Mouse (Mus musculus): ENCODE data around the gene Skp1a. TPM values are rescaled to one million over a fixed set of nuclear protein-coding genes. Genes with fewer than 3 reads are reported as not detected.

Gene Skp1a
- total RNA-seq, 2 experiments from 2014 or later, result 467 to 471 TPM

- no peak for DNase-seq (ENCODE audit: low spot score in 2 of 2)
These were observed 45.8 kb downstream of the Skp1a start for GRCm38 (mm10) chr11:52277433-52278150.

DNA sequence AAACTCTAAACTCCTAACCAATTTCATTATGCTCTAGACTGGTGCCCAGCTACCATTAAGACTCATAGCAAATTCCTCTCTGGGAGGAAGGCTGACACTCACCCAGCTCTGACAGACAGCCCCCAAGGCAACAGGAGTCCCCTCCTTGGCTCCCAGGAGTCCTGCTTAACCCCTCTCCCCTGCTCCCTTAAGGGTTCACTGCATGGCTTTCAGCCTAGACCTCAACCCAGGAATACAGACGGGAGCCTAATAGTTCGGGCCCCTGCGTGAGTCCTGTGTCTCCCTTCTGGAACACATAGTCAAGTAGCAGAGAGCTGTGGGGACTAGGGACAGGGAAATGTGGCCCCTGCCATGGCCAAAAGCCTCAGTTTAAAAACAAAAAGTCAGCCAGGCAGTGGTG lies 46.4 kb downstream of the Skp1a start:
- DNase-seq (ENCODE audit: low spot score in 2 of 2), result no peak

- no peak for DNase-seq (ENCODE audit: low spot score in 2 of 2)
These were observed 47.2 kb downstream of the Skp1a start for GRCm38 (mm10) chr11:52278991-52279390.

DNA sequence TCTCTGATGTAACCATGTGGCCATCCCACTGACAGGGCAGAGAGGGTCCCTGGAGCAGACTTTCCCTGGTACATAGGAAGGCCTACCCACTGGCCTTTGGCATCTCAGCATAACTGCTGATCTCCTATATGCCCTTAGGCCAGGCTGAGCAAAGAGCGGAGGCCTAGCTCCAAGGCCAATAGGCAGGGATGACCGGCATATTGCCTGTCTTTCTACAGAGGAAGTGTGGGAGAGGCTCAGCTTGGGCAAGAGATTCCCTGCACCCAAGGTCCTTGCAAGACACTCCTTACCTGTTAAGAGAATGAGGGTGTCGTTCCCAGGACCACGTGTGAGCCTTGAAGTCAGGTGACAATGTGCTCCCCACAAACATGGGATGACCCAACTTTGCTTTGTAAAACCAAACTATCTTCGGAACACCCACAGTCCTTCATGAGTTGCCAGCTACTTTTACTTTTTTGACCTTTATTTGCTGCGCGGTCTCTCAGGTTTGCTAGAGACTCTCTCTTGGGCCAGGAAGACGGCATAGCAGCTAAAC lies 47.9 kb downstream of the Skp1a start:
- no peak for DNase-seq (ENCODE audit: low spot score in 2 of 2)

DNA sequence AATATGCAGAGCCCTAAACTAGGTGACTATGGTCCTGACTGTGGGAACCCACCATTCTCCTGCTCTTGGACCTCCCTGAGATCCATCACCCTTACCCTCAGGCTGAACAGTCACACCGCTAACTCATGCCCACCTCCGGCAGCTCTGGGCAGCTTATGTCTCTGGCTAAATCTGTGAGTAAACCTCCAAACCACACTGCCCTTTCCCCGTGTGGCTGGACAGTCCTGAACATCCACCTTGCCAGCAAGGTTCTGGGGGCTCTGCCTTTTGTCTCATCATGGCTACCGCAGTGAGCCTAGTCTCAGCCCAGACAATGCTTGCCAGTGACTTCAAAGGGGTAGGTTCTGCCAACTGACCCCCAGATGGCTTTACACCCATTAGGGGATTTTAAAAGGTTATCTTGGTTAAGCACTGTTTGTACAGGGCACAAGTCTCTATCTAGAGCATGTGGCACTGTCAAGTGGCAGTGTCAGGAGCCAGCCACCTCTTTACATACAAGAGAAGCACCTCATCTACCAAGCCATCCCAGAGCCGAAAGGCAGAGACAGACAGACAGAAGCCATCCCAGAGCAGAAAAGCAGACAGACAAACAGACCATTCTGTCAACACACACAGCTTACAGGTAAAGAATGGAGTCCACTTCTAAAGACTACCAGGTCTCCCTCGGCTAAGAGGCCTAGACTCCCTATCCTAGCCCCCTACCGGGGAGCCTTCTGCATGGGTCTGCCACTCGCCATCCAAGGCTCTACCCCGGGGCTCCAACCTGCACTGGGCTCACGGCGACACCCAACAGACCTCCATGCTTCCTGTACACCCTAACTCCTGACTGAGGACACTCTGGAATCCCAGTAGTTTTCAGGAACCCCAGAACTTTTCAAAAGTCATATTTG lies 49.0 kb downstream of the Skp1a start:
- DNase-seq (ENCODE audit: low spot score in 2 of 2), result no peak

GRCm38 (mm10) chr11:52281568-52282328 lies 50.0 kb downstream of the Skp1a start:
- no peak for DNase-seq (ENCODE audit: low spot score in 2 of 2)

DNA sequence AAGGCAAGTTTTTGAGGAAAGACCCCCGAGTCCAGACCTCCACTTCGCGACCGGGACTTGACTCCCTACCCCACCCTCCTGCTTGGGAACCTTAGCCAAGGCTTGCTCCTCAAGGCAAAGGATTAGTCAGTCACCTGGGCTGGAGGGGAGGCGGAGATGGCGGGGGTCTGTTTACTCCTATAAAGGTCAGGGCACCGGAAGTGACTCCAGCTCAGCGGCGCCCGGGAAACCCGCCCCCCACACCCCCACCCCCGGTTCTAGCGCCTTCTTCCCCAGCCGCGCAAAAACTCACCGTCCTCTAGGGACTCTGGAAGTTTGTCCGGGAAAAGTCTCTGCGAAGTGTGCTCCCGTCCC lies 50.6 kb downstream of the Skp1a start:
- DNase-seq (ENCODE audit: low spot score in 2 of 2), result no peak

- peak; percentile 17 to 41 for DNase-seq (ENCODE audit: low spot score in 2 of 2)
These were observed 51.2 kb downstream of the Skp1a start, which contains the start of gene Tcf7 for GRCm38 (mm10) chr11:52282774-52283595. Gene Tcf7 (minus strand): TSS chr11:52283014.

DNA sequence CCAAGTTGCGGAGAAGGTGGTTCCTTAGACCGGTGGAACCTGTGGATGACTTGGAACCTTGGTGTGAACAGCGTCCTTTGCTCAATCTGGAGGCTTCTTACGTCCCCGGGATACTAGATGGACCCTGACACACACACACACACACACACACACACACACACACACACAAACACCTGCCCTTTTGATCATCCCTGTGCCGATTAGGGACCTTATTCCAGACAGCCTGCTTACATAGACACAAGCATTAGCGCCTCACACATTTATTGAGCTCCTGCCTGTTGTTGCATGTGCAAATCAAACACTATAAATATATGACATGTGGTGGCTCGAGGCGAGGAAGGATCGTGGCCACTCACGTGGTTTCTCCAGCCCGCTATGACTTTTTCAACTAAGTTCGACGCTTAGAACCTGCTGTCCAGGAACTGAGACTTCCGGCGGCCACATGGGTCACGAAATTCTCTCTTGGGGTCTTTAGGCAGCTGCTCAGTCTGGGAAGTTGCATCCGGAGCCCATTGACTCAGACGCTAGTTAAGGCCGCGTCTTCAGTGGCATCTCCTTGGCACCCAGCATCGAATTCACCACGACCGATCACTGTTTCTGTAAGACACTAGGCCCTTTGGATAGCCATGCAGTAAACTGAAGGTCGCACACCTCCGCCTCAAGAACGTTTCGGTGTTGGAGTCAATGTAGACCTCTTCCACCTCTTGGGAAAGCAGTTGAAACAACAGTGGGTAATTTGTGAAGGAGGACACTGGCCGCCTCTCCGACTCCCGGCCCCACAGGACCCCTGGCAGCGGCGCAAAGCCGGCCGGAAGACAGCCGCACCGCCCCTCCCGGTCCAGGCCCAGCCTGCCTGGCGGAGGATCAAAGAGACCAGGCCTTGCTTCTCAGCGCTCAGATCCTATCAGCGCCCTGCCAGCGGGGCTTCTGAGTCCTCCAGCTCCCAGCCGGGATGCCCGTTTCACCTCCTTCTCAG lies 52.1 kb downstream of the Skp1a start:
- DNase-seq (ENCODE audit: low spot score in 2 of 2), result peak in 1 of 2 experiments; percentile 26

DNA sequence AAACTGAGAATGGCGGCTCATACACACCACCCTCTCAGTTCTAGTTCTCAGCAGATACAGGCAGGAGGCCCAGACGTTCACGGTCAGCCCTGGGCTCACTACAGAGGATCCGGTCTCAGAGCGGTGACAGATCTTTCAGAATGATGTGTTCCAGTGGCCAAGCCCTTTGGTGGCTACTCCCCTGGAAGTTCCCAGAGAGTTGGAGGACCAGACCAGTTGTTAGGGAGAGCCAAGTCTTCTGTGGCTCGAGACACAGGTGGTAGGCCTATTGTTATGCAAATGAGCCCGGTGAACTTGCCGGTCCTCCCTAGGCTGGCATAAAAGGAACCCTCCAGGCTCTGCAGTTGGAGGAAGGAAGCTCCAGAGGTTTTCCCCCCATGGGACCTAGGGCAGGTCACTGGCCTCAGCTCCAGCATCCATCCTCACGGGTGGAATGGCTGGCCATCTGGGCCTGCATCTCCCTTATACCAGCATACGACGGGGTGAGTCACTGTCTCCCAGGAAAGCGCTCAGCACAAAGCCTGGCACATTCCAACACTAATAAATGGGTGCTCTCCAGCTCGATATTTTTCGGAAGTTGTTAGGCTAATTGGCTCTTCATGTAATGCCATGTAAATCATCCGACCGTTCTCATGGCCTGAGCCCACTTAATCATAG lies 54.6 kb downstream of the Skp1a start:
- DNase-seq (ENCODE audit: low spot score in 2 of 2), result no peak

- DNase-seq (ENCODE audit: low spot score in 2 of 2), result no peak
These were observed 55.1 kb downstream of the Skp1a start for GRCm38 (mm10) chr11:52286958-52287305.

DNA sequence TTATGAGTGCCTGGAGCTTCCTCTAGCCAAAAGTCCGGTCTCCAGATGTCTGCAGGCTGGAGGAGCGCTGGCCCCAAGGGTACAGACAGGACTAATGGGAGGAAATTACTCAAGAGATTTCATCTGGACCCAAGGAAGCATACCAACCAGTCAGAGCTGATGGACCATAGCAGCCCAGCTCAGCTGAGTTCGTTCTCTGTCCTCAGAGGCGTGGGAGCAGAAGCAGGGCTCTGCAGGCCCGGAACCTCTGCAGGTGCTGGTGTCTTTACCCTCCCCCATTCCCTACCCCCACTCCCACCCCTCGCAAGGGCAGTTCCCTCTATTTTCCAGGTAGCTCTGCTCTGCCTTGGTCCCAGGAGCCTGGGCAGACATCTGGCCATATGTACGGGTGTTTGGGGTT lies 60.6 kb downstream of the Skp1a start:
- no peak for DNase-seq (ENCODE audit: low spot score in 2 of 2)

GRCm38 (mm10) chr11:52292894-52293293 lies 61.1 kb downstream of the Skp1a start:
- DNase-seq (ENCODE audit: low spot score in 2 of 2), result no peak

- no peak for DNase-seq (ENCODE audit: low spot score in 2 of 2)
These were observed 62.3 kb downstream of the Skp1a start for GRCm38 (mm10) chr11:52294103-52294502.

Other genes with a start within 250 kb of the Skp1a start
- gene Ube2b, start 231.2 kb upstream of the Skp1a start, total RNA-seq (2021), result 100 to 1,000 TPM; 166 to 171 TPM
- gene Cdkl3, start 227.8 kb upstream of the Skp1a start, total RNA-seq (2021), result 10 to 100 TPM; 20.4 to 20.8 TPM
- gene Ppp2ca, start 133.3 kb upstream of the Skp1a start, total RNA-seq (2021), result 100 to 1,000 TPM; 128 to 136 TPM
- gene Olfr1373, start 86.5 kb upstream of the Skp1a start, total RNA-seq (2021), result not detected
- not detected for gene Olfr1371, start 18.0 kb upstream of the Skp1a start, total RNA-seq (2021)
- 1 to 10 TPM; 6.0 to 6.3 TPM for gene Tcf7, start 51.0 kb downstream of the Skp1a start, total RNA-seq (2021)
- 100 to 1,000 TPM; 564 to 569 TPM for gene Vdac1, start 128.9 kb downstream of the Skp1a start, total RNA-seq (2021)
- gene 9530068E07Rik, start 164.4 kb downstream of the Skp1a start, total RNA-seq (2021), result 10 to 100 TPM; 82.2 to 82.4 TPM